Mouse (Mus musculus) liver, embryonic 14.5 days (tissue): ENCODE results near the gene Ccdc169. TPM values are rescaled to one million over a fixed set of nuclear protein-coding genes. Genes with fewer than 3 reads are reported as not detected.

ENCODE experiments used
- ATAC-seq: fragments of 200-750 bp; cut with Nextera tagmentation; 2 replicates; pipeline ENCODE4 v1.8.0; 2017; ENCODE audit warnings: moderate number of reproducible peaks, mild to moderate bottlenecking, moderate library complexity; ENCODE audit not compliant: insufficient read depth
- DNase-seq, 3 experiments: peaks; one replicate each; pipeline ENCODE4 v3.0.0-alpha.2; 2012 to 2013; ENCODE audit warnings: low read depth in 3 of 3, low spot score in 3 of 3
- H3K27ac ChIP-seq: fragments of 300-500 bp; sonication (generic); 2 replicates; pipeline ENCODE4 v1.5.1; 2014; ENCODE audit warnings: moderate library complexity, mild to moderate bottlenecking, control low read depth, inconsistent platforms
- H3K27me3 ChIP-seq: fragments of 300-500 bp; sonication (generic); 2 replicates; pipeline ENCODE4 v1.6.1; 2014; ENCODE audit warnings: mild to moderate bottlenecking, low read length, moderate library complexity; ENCODE audit not compliant: control insufficient read depth, insufficient read depth
- H3K36me3 ChIP-seq: fragments of 300-500 bp; sonication (generic); replicated peaks from 2 replicates; pipeline ENCODE4 v1.6.1; 2014; ENCODE audit warnings: low read depth; ENCODE audit not compliant: control insufficient read depth, insufficient read depth
- H3K4me1 ChIP-seq, 2 experiments: fragments of 200-500 bp in 1 of 2; fragments of 300-500 bp in 1 of 2; sonication (generic) in 1 of 2; replicated peaks; 2 replicates each; pipeline ENCODE4 v1.6.1; 2012 to 2014; ENCODE audit warnings: antibody characterized with exemption in 1 of 2, inconsistent platforms in 1 of 2, low read length in 1 of 2; ENCODE audit not compliant: control insufficient read depth in 2 of 2, insufficient read depth in 2 of 2
- H3K4me2 ChIP-seq: fragments of 300-500 bp; sonication (generic); 2 replicates; pipeline ENCODE4 v1.6.1; 2014; ENCODE audit warnings: low read depth, mild to moderate bottlenecking, control low read depth, moderate library complexity
- H3K4me3 ChIP-seq, 2 experiments: fragments of 200-500 bp in 1 of 2; fragments of 300-500 bp in 1 of 2; sonication (generic) in 1 of 2; 2 replicates each; pipeline ENCODE4 v1.5.1; 2012 to 2014; ENCODE audit warnings: low read depth in 2 of 2, low read length in 2 of 2, mild to moderate bottlenecking in 2 of 2, control low read depth in 1 of 2, inconsistent platforms in 1 of 2, moderate library complexity in 1 of 2; ENCODE audit not compliant: insufficient read depth in 1 of 2
- H3K9ac ChIP-seq: fragments of 300-500 bp; sonication (generic); replicated peaks from 2 replicates; pipeline ENCODE4 v1.6.1; 2014; ENCODE audit warnings: mild to moderate bottlenecking, control low read depth, moderate library complexity
- H3K9me3 ChIP-seq: fragments of 300-500 bp; sonication (generic); 2 replicates; pipeline ENCODE4 v1.6.1; 2016; ENCODE audit warnings: low read length, mixed read lengths; ENCODE audit not compliant: control insufficient read depth
- CTCF ChIP-seq: IDR thresholded peaks from 2 replicates; pipeline ENCODE4 v1.5.1; 2016; ENCODE audit warnings: antibody characterized with exemption, low read depth, control low read depth
- EP300 ChIP-seq: IDR thresholded peaks from 2 replicates; pipeline ENCODE4 v1.6.1; 2016; ENCODE audit warnings: antibody characterized with exemption, low read depth
- WGBS: fragments of 180-500 bp; shearing (Covaris S2); extraction: QIAGEN DNeasy Blood & Tissue Kit; methylation state at CpG from one replicate; pipeline ENCODE4 v1.1.7; 2014; ENCODE audit not compliant: insufficient replicate concordance; 5-methylcytosine and 5-hydroxymethylcytosine counted together
- polyA plus RNA-seq, 2 experiments: library from polyadenylated mRNA; depleted of rRNA in 1 of 2; stranded (reverse) in 1 of 2; unstranded in 1 of 2; fragments of >200 nt; fragmentation: Nextera tagmentation in 1 of 2; extraction: Ambion mirVana in 1 of 2; gene quantifications; 2 replicates each; pipeline versions ENCODE4 v1.2.1 to v1.2.3; 2012 to 2014

Gene Ccdc169
- polyA plus RNA-seq (2012; rRNA removed) (0.02 TPM in 1 of 2 replicates, not detected in the other), polyA plus RNA-seq (2014; fragmentation: Nextera tagmentation; extraction: Ambion mirVana) (not detected in 2 replicates)

- TF ChIP-seq CTCF: no peak
- TF ChIP-seq EP300: no peak
- H3K9ac ChIP-seq: no peak within 1 kb of the TSS
- H3K36me3 ChIP-seq: no peaks in the 10 kb centered on the region
- DNase-seq: no peak
- H3K4me1 ChIP-seq: no peaks in the 10 kb centered on the region
- no peak within 1 kb of the TSS for H3K4me2 ChIP-seq
- no peaks in the 10 kb centered on the region for H3K9me3 ChIP-seq
- ATAC-seq: no peak
- H3K27me3 ChIP-seq: no peaks in the 10 kb centered on the region
- no peak within 1 kb of the TSS for H3K27ac ChIP-seq
- no peak within 1 kb of the TSS for H3K4me3 ChIP-seq
These were observed at the start of gene Ccdc169 for GRCm38 (mm10) chr3:55137039-55137438. Gene Ccdc169 (plus strand): TSS chr3:55137339.

DNA sequence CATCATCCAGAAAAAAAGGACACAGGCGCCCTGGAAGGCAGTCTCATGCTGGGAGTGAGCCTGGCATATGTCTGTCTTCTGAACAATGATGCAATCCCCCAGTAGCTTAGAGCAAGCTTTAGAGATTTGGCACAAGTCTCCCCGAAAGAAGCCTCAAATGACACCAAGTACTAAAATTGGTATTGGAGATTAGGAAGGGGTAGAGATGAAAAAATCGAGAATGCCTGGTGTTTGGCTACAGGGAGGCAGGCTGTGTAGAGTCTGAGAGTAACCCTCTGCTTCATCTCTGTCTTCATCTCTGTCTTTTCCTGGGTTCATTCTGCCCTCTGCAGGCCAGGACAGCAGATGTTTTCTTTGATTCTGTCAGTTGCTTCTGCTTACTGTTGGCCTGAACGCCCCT, 49.8 kb upstream of the Ccdc169 start:
- H3K27ac ChIP-seq: no peak overlapping the region
- WGBS: 45% methylated on average over 4 of the region's 4 CpGs
- TF ChIP-seq CTCF: no peak
- TF ChIP-seq EP300: no peak
- H3K4me2 ChIP-seq: no peak overlapping the region
- no peak overlapping the region for H3K4me3 ChIP-seq
- H3K9me3 ChIP-seq: no peaks in the 10 kb centered on the region
- ATAC-seq (no peak), DNase-seq (no peak)
- no peak overlapping the region for H3K9ac ChIP-seq
- no peaks in the 10 kb centered on the region for H3K36me3 ChIP-seq
- no peaks in the 10 kb centered on the region for H3K4me1 ChIP-seq
- H3K27me3 ChIP-seq: no peaks in the 10 kb centered on the region

- no peaks in the 10 kb centered on the region for H3K4me1 ChIP-seq
- H3K9me3 ChIP-seq: no peaks in the 10 kb centered on the region
- ATAC-seq: no peak
- no peak overlapping the region for H3K4me2 ChIP-seq
- no peaks in the 10 kb centered on the region for H3K27me3 ChIP-seq
- H3K9ac ChIP-seq: no peak overlapping the region
- WGBS: 41% methylated on average over 4 of the region's 4 CpGs
- H3K27ac ChIP-seq: no peak overlapping the region
- no peak overlapping the region for H3K4me3 ChIP-seq
- TF ChIP-seq EP300 (no peak), CTCF (no peak)
- DNase-seq: no peak
- H3K36me3 ChIP-seq: no peaks in the 10 kb centered on the region
These were observed 48.8 kb upstream of the Ccdc169 start for GRCm38 (mm10) chr3:55088359-55088758.

DNA sequence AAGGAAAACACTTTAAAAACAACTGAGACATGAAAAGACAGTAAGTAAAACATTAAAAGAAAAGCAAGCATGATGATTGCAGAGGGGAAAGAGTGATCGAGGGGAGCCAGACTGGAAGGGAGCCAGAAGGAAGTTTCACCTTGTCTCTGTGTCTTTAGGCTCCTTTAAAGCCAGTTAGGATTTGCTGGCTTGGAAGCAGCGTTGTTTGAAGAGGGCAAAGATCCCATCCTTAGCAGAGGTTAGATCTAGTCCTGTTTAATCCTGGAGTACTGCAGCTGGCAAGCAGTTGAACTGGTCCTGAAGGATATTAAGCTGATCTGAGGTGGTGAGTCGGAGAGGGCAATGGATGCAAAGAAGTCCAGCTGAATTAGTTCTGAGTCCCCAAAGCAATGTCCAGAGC, 48.3 kb upstream of the Ccdc169 start:
- WGBS: 48% methylated on average over 3 of the region's 3 CpGs
- Histone ChIP-seq H3K27ac (no peak overlapping the region), H3K36me3 (no peaks in the 10 kb centered on the region), H3K9me3 (no peaks in the 10 kb centered on the region), H3K27me3 (no peaks in the 10 kb centered on the region), H3K9ac (no peak overlapping the region), H3K4me2 (no peak overlapping the region), H3K4me3 (no peak overlapping the region), H3K4me1 (no peaks in the 10 kb centered on the region)
- ATAC-seq: no peak
- DNase-seq: no peak
- no peak for TF ChIP-seq EP300
- no peak for TF ChIP-seq CTCF

GRCm38 (mm10) chr3:55089291-55089690, 47.8 kb upstream of the Ccdc169 start:
- DNase-seq (no peak), ATAC-seq (no peak)
- Histone ChIP-seq H3K36me3 (no peaks in the 10 kb centered on the region), H3K4me2 (no peak overlapping the region), H3K4me1 (no peaks in the 10 kb centered on the region), H3K4me3 (no peak overlapping the region), H3K9me3 (no peaks in the 10 kb centered on the region), H3K27me3 (no peaks in the 10 kb centered on the region), H3K9ac (no peak overlapping the region), H3K27ac (no peak overlapping the region)
- 65% methylated on average over 4 of the region's 4 CpGs for WGBS
- no peak for TF ChIP-seq CTCF
- TF ChIP-seq EP300: no peak

GRCm38 (mm10) chr3:55093161-55093560, 44.0 kb upstream of the Ccdc169 start:
- Histone ChIP-seq H3K4me3 (no peak overlapping the region), H3K9me3 (no peaks in the 10 kb centered on the region), H3K9ac (no peak overlapping the region), H3K4me2 (no peak overlapping the region), H3K27me3 (no peaks in the 10 kb centered on the region), H3K4me1 (no peaks in the 10 kb centered on the region), H3K27ac (no peak overlapping the region), H3K36me3 (no peaks in the 10 kb centered on the region)
- no peak for DNase-seq
- no peak for ATAC-seq
- TF ChIP-seq CTCF: no peak
- TF ChIP-seq EP300: no peak
- 42% methylated on average over 1 of the region's 1 CpGs for WGBS
